Mouse (Mus musculus) heart, postnatal 25 days (tissue): ENCODE measurements at regions not wholly inside any gene's neighbourhood (a gene's known extent, or its start where the extent isn't known, plus 50 kb on each side); places are given as distances from the start of the nearest gene placed in this dataset.

Experiments used
- DNase-seq: peaks from one replicate; pipeline ENCODE4 v3.0.0; 2022; ENCODE audit warnings: low spot score
- intact Hi-C: fragments of 180-260 bp; cut with DNase I; formaldehyde crosslinking; loops from one replicate; pipeline ENCODE4 v1.15.1; 2025

DNA sequence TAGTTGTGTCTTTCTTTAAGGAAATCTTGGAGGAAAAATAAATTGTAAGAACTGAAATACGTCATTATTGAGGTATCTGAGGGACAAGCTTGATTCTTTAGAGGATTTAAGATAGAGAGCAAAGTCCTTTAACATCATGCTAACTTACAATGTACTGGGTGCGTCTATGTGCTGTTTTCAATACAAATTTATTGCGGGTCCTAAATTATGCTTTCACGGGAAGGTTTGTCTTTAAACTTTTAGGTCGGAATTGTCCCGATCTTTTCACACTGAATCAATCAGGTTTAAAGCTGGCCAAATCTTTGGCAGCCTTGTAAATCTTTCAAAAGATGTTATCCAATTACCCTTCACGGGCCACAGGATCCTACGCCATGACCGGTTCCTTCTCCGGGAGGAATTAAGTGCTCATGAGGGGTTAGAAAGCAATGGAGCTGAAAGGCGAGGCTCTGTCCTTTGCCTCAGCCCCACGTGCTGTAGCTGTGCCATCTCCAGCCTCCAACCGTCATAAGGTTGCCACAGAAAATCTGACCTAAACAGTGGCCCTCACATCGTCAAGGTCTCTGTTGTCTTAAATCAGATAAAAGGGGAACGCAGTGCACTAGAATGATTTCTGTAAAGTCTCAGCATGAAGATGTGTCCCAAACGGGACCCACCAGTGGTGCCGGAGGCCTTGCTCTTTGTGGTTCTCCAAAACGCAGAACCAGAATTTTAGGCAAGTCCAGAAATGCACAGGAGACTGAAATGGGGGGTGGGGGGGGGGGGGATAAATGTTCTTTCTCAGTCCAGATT is 235.6 kb upstream of the Gpc5 start:
- intact Hi-C loops = loop anchor here (5.0 kb wide), 1 partner anchor 186 kb away; no protein-coding TSS in a partner anchor
- no peak for DNase-seq

DNA sequence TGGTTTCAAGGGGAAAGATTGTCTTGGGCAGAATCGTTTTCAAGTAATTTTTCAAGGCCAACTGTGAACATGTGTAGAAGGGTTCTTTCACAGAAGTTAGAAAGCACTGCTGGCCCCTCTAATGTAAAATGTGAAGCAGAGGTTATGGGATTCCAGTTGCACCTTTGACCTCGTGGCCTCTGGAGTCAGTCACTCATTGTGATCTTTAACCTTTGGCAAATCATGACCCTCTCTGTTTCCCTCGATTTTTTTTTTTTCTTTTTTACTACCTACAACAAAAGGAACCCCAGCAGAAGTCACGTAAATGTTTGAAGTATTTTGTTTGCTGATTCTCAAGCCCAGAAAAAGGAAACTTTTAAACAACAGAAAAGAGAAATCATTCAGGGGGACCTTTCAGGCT is 234.8 kb upstream of the Gpc5 start:
- no peak for DNase-seq
- intact Hi-C loops = loop anchor here (5.0 kb wide), 1 partner anchor 185 kb away; no protein-coding TSS in a partner anchor

DNA sequence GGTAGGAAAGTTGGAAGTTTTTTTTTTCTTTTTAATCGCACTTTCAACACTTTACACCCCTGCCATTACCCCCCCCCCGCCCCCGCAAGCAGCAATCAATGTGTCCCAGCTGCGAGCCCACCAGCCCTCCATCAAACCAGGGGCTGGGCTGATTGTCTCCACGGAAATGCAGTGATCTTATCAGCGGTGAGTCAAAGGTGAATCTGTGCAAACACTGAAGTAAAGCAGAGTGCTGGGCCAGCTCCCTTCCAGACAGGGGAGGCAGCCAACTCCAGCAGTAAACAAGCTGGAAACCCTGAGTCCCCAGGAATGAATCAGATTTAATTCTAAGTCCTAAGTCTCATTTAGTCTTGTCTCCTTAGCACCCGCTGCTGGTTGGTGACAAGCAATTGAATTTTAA is 234.3 kb upstream of the Gpc5 start:
- intact Hi-C loops = loop anchor here (5.0 kb wide), 1 partner anchor 185 kb away; no protein-coding TSS in a partner anchor
- DNase-seq = no peak

DNA sequence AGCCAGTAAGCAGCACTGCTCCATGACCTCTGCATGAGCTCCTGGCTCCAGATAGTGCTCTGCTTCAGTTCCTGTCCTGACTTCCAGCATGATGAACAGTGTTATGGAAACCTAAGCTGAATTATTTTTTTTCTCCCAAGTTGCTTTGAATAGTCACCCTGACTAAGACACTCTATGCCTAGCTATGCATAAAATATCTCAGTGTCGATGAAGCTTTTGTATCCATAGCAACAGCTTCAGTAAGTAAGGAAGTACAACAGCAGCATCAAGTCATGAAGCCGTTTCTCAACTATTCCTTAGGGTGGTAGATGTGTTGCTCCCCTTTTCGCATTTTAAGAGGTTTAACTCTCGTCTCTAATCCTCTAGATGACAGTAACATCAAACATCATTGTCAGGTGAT is 228.4 kb upstream of the Gpc5 start:
- intact Hi-C loops = no loop called here
- no peak for DNase-seq

DNA sequence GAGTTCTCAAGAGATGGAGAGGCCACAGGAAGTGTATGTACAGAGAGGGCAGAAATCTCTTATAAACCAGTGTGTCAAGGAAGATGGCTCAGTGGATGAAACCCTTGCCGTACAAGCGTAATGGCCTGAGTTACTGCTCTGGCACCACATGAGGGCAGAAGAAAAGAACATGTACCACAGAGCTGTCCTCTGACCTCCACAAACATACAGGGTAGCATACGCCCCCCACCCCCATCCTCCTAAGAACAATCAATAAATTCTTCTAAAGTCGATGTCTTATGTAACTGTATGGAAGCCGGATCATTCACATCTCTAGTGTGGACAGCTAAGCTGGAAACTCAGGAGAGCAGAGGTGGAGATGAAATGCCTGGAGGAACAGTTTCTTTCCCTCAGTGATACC is 227.9 kb upstream of the Gpc5 start:
- no peak for DNase-seq
- intact Hi-C loops = no loop called here

DNA sequence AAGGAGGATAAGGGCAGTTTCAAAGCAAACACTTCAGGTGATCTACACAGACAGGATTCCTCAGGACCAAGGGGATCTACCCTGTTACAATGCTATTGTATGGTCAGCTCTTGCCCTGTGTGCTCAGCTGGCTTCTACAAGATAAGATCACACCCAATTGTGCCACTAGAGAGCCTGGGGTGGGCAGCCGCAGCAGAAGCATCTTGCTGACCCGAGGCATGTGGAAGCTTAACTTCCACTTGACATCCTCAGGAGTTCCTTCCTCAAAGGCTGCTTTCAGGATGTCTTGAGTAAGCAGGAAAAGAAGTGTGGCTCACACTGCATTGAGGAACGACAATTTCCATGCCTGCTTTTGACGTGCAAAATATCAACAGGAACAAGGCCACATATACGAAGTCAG is 222.8 kb upstream of the Gpc5 start:
- no peak for DNase-seq
- intact Hi-C loops = no loop called here

DNA sequence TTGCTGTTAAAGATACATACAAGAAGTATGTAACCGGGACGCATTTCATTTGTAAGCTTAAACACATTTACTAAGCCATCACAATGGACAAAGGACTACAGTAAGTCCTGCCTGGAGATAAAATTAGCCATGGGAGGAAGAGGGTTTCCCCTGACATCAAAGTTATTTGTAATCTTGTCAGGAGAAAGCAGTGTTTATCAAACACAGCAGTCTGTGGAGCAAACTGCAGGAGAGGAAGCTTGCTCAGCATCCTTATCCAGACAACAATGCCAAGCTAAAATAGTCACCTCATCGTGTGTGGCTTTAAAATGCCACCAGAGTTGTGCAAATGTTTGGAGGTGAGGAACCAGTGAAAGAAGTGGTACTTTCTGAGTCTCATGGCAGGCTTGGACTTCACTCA is 216.9 kb upstream of the Gpc5 start:
- intact Hi-C loops = no loop called here
- DNase-seq = no peak

DNA sequence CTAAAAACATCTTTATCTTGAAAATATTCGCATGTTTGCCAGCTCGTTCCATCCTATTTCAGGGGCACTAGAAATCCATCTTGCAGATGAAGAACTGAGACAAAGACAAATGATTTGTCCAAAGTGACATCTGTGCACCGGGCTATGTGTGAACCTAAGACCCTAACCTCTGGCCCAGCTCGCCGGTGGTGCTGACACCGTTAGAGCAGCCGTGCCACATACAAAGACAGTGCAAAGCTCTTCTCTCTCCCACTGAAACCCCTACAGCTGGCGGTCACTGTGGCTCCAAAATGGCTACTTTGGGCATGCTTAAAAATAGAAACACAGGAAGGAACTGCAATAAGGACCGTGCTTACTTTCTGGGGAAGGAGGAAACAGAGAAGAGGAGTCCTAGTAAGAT is 215.6 kb upstream of the Gpc5 start:
- DNase-seq = no peak
- intact Hi-C loops = no loop called here

DNA sequence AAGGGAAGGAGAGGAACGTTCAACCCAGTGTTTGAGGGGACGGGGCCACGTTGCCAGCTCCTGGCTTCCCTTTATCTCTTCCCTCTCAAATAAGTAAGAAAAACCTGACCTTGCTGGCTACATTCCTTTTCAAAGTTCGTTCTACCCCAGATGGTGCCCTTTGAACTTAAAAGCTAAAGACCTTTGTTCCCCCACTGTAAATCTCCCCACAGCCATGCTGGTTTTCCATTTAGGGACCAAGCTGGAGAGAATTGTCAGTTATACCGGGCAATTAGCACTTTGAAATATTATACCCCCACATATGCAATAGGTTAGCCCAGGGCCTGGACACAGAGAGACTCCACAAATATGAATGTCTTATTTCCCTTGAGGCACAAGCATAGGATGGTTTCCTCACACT is 214.5 kb upstream of the Gpc5 start:
- intact Hi-C loops = no loop called here

DNA sequence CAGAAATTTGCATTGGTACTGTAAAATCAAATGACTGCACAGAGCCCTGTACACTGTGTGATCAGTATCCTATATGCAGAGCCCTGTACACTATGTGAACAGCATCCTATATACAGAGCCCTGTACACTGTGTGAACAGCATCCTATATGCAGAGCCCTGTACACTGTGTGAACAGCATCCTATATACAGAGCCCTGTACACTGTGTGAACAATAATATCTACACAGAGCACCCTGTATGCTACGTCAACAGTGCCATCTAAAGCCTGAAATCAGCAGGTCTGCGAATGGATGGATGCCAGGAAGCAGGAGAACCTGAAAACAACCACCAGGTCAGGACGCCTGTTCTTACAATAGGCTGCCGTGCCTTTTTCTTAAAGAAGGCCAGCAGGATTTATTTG is 211.7 kb upstream of the Gpc5 start:
- DNase-seq = no peak
- intact Hi-C loops = no loop called here

More for the DNA sequence above, 214.5 kb upstream of the Gpc5 start:
- no peak for DNase-seq

DNA sequence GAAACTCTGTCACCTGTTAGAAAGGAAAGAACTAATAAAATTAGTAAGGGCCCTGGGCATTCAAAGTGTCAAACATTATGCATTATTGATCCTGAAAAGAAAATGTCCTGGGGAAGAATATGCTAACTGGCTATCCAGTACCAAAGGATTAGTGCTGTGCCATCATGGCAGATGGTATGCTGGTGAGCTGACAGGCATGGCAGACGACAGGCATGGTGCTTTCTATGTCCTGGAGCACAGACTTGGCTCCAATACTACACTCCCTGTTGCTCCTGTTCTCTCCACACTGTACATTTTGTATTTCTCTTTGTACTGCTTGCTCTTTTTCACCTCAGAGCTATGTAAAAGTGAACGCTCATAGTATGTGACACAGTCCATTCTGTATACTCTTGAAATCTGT is 187.9 kb upstream of the Gpc5 start:
- intact Hi-C loops = no loop called here
- DNase-seq = no peak

DNA sequence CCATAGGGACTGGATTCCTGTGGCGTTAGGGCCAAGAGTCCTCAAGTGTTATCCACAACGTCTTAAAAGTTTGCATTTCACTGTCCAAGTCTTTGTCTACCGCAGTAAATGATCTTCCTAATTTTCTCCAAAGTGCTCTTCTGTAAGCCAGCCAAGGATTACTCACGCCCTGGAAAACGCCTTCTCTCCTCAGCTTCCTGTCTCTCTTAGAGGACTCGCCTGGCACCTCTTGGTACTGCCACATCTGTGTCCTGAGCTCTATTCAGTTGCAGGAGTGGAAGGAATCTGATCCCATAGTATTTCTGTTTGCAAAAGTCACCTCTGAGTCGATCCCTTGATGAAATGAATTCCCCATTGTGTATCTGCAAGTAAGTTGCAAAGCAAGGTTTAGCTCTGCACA is 179.7 kb upstream of the Gpc5 start:
- intact Hi-C loops = no loop called here
- no peak for DNase-seq

DNA sequence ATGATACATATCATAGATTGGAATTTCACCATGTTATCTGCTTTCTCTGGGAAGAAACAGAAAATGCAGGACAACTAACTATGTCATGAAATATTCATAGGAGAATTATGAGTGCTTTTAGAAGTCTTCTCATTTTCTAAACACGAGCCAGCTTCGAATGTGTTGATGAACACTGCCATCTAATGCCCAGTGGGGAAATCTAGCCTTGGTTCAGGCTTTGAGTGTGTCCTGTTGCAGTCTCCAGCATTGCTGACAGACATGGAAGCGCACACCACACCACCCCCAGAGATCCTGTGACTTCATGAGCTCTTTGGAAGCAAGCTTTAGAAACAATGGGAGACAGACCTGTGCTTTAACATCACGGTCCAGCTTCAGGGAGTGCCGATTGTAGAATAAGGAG is 178.8 kb upstream of the Gpc5 start:
- intact Hi-C loops = loop anchor here (1.0 kb wide), 1 partner anchor 59 kb away; no protein-coding TSS in a partner anchor
- DNase-seq = no peak

DNA sequence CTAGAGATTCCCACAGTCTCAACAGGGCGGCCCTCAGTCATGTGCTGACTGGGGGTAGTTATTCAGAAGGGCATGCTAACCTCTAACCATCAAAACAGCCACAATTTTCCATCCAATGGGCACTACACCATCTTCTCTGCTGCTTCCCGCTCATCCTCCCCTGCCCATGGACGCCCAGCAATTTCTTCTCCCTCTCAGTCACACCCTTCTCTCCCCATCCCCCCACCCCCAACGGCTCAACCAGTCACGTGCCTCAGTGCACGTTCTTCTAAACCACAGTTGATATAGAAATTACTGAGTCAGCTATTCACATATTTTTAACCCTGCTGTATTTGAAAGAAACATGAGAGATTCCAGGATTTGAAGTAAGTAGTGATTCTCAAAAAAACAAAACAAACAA is 146.3 kb upstream of the Gpc5 start:
- DNase-seq = no peak
- intact Hi-C loops = no loop called here

DNA sequence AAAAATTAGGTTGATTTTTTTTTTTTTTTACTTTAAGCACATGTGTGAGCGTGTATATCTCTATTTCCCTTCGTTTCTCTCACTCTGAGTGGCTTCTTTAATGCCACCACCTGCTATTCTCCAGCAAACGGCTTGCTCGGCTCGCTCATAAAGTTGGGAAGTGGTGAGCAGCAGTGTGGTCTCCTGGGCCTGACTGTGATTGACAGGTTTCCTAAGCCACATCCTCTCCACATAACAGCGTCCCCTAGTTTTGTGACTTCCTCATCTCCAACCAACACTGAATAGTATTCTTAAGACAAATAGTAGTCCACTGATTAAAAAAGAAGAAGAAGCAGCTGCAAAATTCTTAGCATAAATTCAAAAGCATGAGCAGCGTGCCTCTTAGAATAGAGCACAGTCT is 145.7 kb upstream of the Gpc5 start:
- intact Hi-C loops = no loop called here
- DNase-seq = no peak

DNA sequence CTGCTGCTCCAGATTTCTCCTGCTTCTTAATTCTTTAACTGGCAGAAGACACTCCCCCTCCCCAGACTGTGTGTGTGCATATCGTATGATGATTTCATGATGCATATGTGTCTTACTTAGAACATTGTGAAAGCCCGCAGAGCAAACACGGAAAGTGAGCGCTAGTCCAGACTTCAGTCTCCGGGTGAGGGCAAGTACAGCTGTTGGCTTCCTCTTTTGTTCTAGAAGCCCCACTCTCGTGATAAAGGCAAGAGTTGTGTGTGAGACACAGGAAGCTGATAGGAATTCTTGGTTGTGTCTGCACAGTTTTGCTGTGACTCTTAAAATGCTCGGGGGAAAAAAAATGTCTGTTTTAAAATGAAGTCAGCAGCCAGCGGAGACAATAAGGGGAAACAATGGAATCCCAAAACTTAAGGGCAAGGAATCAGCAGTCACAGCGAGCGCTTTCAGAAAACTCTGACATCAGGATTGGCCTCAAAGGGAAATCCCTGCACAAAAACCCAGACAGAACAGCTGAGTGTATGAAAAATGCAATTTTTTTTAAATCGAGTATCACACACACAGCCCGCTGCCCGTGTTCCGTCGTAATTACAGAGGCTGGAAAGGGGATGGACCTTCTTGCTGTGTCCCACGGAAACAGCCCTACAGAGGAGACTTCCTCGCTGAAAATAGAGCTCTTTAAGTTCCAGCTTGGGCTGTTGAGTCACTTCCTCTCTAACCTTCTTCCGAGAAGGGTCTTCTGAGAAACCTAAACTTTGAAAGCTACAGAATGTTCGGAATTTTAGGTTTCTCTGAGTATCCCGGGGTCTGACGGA is 143.5 kb upstream of the Gpc5 start:
- intact Hi-C loops = no loop called here
- DNase-seq = no peak

DNA sequence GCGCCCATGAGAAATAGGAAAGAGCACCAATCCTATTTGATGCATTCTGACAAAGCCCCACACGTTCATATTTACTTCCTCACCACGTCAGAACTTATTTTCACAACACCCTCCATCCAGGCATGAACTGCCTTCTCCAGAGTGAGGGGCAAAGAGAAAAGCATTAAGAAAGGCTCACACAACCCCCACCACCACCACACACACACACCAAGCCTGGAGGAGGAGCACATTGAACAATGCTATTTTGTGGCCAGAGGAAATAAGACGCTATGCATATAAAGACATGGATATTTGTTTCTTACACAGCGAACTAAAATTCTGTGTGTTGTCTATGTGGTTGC is 142.9 kb upstream of the Gpc5 start:
- no peak for DNase-seq
- intact Hi-C loops = no loop called here

DNA sequence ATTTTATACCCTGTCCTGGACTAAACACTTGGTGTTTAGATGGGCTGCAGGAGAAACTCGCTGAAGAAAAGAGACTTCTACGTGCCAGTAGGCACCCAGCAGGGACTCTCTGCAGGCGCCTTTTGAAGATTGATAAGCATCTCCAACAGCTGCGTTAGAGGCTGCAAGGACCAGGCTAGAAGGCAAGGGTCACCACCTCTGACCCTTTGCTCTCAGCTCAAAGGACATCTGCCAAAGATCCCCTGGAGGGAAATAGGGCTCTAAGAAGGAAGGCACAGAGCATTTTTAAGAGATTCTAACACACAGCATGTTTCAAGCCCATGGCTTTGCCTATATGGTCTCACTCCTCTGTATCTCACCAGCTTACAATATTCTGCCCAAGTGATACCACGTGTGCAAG is 139.7 kb upstream of the Gpc5 start:
- intact Hi-C loops = loop anchor here (5.0 kb wide), 1 partner anchor 90 kb away; no protein-coding TSS in a partner anchor
- no peak for DNase-seq

DNA sequence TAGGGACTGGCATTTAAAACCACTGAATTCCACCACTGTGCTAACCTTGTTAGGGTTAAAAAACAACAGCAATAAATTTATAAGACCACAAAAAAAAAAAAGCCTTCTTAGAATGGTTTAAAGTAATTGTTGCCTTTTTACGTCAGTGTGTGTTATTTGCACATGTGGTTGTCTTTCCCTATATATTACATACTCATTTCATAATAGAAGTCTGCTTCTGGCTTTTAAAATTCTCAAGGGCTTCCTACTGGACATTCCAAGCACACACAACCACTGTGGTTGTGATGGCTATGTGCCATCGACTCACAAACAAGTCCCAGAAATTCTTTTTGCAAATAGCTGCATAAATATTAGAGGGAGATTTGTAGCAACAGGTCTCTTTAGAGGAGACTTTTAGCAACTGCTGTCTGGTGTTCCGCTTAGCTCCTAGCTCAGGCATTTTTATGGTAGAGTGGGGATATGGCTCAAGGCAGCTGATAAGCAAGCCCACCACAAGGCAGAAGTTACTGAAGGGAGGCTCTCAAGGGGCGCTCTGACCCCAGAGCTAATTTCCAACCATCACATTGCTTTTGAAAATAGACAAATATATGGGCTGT is 138.8 kb upstream of the Gpc5 start:
- intact Hi-C loops = loop anchor here (5.0 kb wide), 1 partner anchor 89 kb away; no protein-coding TSS in a partner anchor
- no peak for DNase-seq

DNA sequence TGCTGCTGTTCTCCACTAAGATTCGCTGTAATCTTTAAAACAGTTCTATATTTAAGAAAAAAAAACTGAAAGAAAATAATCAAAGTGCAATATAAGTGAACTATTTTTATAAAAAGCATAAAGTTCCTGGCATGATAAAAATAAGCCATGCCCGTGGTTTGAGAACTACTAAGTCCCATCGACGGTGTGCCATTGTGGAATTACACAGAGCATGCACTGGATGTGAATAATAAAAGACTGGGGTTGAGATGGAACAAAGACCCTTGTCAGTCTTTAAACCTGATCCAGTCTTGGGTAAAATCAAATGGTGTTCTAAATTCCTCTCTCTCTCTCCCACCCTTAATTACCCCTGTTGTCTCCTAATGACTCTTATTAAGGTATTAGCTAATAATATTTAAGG is 137.7 kb upstream of the Gpc5 start:
- DNase-seq = no peak
- intact Hi-C loops = loop anchor here (5.0 kb wide), 1 partner anchor 88 kb away; no protein-coding TSS in a partner anchor

DNA sequence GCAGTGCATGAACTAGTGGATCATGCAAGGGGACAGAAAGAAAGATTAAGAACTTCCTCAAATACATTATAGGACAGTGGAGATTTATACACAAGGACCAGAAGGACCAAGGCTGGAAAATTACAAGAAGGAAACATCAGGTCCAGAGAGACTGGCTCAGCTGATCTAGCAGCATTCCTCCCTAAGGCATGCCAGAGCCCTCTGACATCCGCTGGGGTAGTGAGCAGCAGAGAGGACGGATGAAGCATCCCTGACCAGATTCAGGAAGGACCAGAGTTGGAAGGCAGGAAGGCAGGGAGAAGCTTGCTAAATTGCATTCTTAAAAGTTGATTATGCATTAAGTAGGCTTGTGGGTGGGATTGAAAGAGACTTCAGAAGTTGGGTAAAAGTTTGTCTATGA is 136.4 kb upstream of the Gpc5 start:
- DNase-seq = no peak
- intact Hi-C loops = no loop called here
